Mouse (Mus musculus) MEL (cell line): ENCODE measurements around the gene Slc32a1. TPM values are rescaled to one million over a fixed set of nuclear protein-coding genes. Genes with fewer than 3 reads are reported as not detected.

Experiments
- DNase-seq: peaks from one replicate; pipeline ENCODE4 v3.0.0; 2011; ENCODE audit warnings: low read depth, low spot score
- H3K27ac ChIP-seq: 2 replicates; pipeline ENCODE4 v1.5.1; 2012; ENCODE audit warnings: low read depth, mild to moderate bottlenecking, control low read depth, low read length, moderate library complexity; ENCODE audit not compliant: control insufficient read depth
- H3K27me3 ChIP-seq, 2 experiments: fragments of 150-350 bp in 1 of 2; sonication (generic) in 1 of 2; 2 replicates each; pipeline ENCODE4 v1.6.1; 2012; ENCODE audit warnings: low read length in 2 of 2, mild to moderate bottlenecking in 2 of 2, improper control_type of control experiment in 1 of 2, moderate library complexity in 1 of 2; ENCODE audit not compliant: insufficient read depth in 2 of 2, control insufficient read depth in 1 of 2
- H3K36me3 ChIP-seq, 2 experiments: 2 replicates each; pipeline ENCODE4 v1.6.1; 2012 to 2014; ENCODE audit warnings: low read length in 2 of 2, improper control_type of control experiment in 1 of 2, inconsistent platforms in 1 of 2, mild to moderate bottlenecking in 1 of 2; ENCODE audit not compliant: insufficient read depth in 2 of 2, control insufficient read depth in 1 of 2
- H3K4me1 ChIP-seq, 2 experiments: fragments of 150-350 bp in 1 of 2; sonication (generic) in 1 of 2; 2 replicates each; pipeline ENCODE4 v1.6.1; 2012; ENCODE audit warnings: low read length in 2 of 2, improper control_type of control experiment in 1 of 2, mild to moderate bottlenecking in 1 of 2; ENCODE audit not compliant: insufficient read depth in 2 of 2, control insufficient read depth in 1 of 2
- H3K4me3 ChIP-seq, 2 experiments: fragments of 150-350 bp in 1 of 2; sonication (generic) in 1 of 2; 2 replicates each; pipeline ENCODE4 v1.5.1; 2012; ENCODE audit warnings: low read depth in 2 of 2, low read length in 2 of 2, mild to moderate bottlenecking in 2 of 2, moderate library complexity in 2 of 2, control low read depth in 1 of 2, improper control_type of control experiment in 1 of 2; ENCODE audit not compliant: control insufficient read depth in 1 of 2, insufficient read depth in 1 of 2
- H3K79me2 ChIP-seq: 2 replicates; pipeline ENCODE4 v1.6.1; 2012; ENCODE audit warnings: mild to moderate bottlenecking, low read length, moderate library complexity; ENCODE audit not compliant: control insufficient read depth, poor library complexity, insufficient read depth
- H3K9ac ChIP-seq: 2 replicates; pipeline ENCODE4 v1.6.1; 2012; ENCODE audit warnings: low read depth, mild to moderate bottlenecking, control low read depth, low read length, moderate library complexity; ENCODE audit not compliant: control insufficient read depth, poor library complexity, severe bottlenecking
- H3K9me3 ChIP-seq: fragments of 150-350 bp; sonication (generic); replicated peaks from 2 replicates; pipeline ENCODE4 v1.6.1; 2012; ENCODE audit warnings: mild to moderate bottlenecking, low read length, improper control_type of control experiment, moderate library complexity; ENCODE audit not compliant: insufficient read depth
- BHLHE40 ChIP-seq: IDR thresholded peaks from 2 replicates; pipeline ENCODE4 v1.6.1; 2012; ENCODE audit warnings: low read depth, mild to moderate bottlenecking, inconsistent platforms, low read length, improper control_type of control experiment, borderline replicate concordance
- CHD1 ChIP-seq: IDR thresholded peaks from 2 replicates; pipeline ENCODE4 v1.6.1; 2012; ENCODE audit warnings: low read depth, mild to moderate bottlenecking, inconsistent platforms, low read length, improper control_type of control experiment
- CTCF ChIP-seq, 3 experiments: IDR thresholded peaks in 2 of 3; conservative IDR thresholded peaks in 1 of 3; 2 replicates each; pipeline ENCODE4 v1.5.1; 2011 to 2012; ENCODE audit warnings: low read length in 3 of 3, low read depth in 2 of 3, mild to moderate bottlenecking in 2 of 3, improper control_type of control experiment in 1 of 3, inconsistent platforms in 1 of 3, mixed read lengths in 1 of 3, moderate library complexity in 1 of 3; ENCODE audit not compliant: control insufficient read depth in 1 of 3, insufficient read depth in 1 of 3, poor library complexity in 1 of 3, severe bottlenecking in 1 of 3
- E2F4 ChIP-seq: IDR thresholded peaks from 2 replicates; pipeline ENCODE4 v1.6.1; 2011; ENCODE audit warnings: low read depth, low read length, improper control_type of control experiment, borderline replicate concordance
- ELF1 ChIP-seq: IDR thresholded peaks from 2 replicates; pipeline ENCODE4 v1.6.1; 2014; ENCODE audit warnings: low read depth, mild to moderate bottlenecking, inconsistent platforms, low read length, improper control_type of control experiment, moderate library complexity
- ETS1 ChIP-seq: IDR thresholded peaks from 2 replicates; pipeline ENCODE4 v1.6.1; 2012; ENCODE audit warnings: low read depth, mild to moderate bottlenecking, inconsistent platforms, low read length, improper control_type of control experiment, moderate library complexity
- GATA1 ChIP-seq: IDR thresholded peaks from 2 replicates; pipeline ENCODE4 v1.6.1; 2011; ENCODE audit warnings: low read depth, low read length, improper control_type of control experiment
- MAX ChIP-seq: IDR thresholded peaks from 2 replicates; pipeline ENCODE4 v1.6.1; 2011; ENCODE audit warnings: low read length, improper control_type of control experiment
- MAZ ChIP-seq: IDR thresholded peaks from 2 replicates; pipeline ENCODE4 v1.6.1; 2012; ENCODE audit warnings: low read depth, mild to moderate bottlenecking, inconsistent platforms, low read length, improper control_type of control experiment
- MXI1 ChIP-seq: IDR thresholded peaks from 2 replicates; pipeline ENCODE4 v1.6.1; 2011; ENCODE audit warnings: mild to moderate bottlenecking, low read depth, low read length, improper control_type of control experiment
- NELFE ChIP-seq: IDR thresholded peaks from 2 replicates; pipeline ENCODE4 v1.6.1; 2011; ENCODE audit warnings: low read depth, low read length, improper control_type of control experiment
- NRF1 ChIP-seq: IDR thresholded peaks from 2 replicates; pipeline ENCODE4 v1.6.1; 2014; ENCODE audit warnings: low read depth, mild to moderate bottlenecking, inconsistent platforms, low read length, improper control_type of control experiment, moderate library complexity; ENCODE audit not compliant: poor library complexity, insufficient read depth, severe bottlenecking
- POLR2A ChIP-seq, 2 experiments: IDR thresholded peaks; 2 replicates each; pipeline ENCODE4 v1.6.1; 2011 to 2012; ENCODE audit warnings: low read length in 2 of 2, mild to moderate bottlenecking in 2 of 2, control low read depth in 1 of 2, improper control_type of control experiment in 1 of 2, low read depth in 1 of 2, moderate library complexity in 1 of 2; ENCODE audit not compliant: control insufficient read depth in 1 of 2, insufficient read depth in 1 of 2, poor library complexity in 1 of 2
- POLR2AphosphoS2 ChIP-seq: IDR thresholded peaks from 2 replicates; pipeline ENCODE4 v1.6.1; 2011; ENCODE audit warnings: low read length, improper control_type of control experiment
- POLR2AphosphoS5 ChIP-seq: IDR thresholded peaks from 2 replicates; pipeline ENCODE4 v1.6.1; 2012; ENCODE audit warnings: low read depth, borderline replicate concordance, mild to moderate bottlenecking, inconsistent platforms, low read length, moderate library complexity, mixed read lengths
- RAD21 ChIP-seq: IDR thresholded peaks from 2 replicates; pipeline ENCODE4 v1.6.1; 2011; ENCODE audit warnings: mild to moderate bottlenecking, low read depth, low read length, improper control_type of control experiment
- RCOR1 ChIP-seq: IDR thresholded peaks from 2 replicates; pipeline ENCODE4 v1.6.1; 2012; ENCODE audit warnings: low read depth, mild to moderate bottlenecking, inconsistent platforms, low read length, improper control_type of control experiment
- SMC3 ChIP-seq: IDR thresholded peaks from 2 replicates; pipeline ENCODE4 v1.6.1; 2011; ENCODE audit warnings: low read depth, low read length, improper control_type of control experiment
- TAL1 ChIP-seq: IDR thresholded peaks from 2 replicates; pipeline ENCODE4 v1.6.1; 2012; ENCODE audit warnings: mild to moderate bottlenecking, inconsistent platforms, low read length, moderate library complexity, mixed read lengths
- UBTF ChIP-seq: IDR thresholded peaks from 2 replicates; pipeline ENCODE4 v1.6.1; 2012; ENCODE audit warnings: low read depth, mild to moderate bottlenecking, inconsistent platforms, low read length, improper control_type of control experiment, moderate library complexity, borderline replicate concordance; ENCODE audit not compliant: insufficient read depth
- USF2 ChIP-seq, 2 experiments: IDR thresholded peaks; 2 replicates each; pipeline ENCODE4 v1.6.1; 2011 to 2012; ENCODE audit warnings: improper control_type of control experiment in 2 of 2, low read length in 2 of 2, borderline replicate concordance in 1 of 2, inconsistent platforms in 1 of 2, low read depth in 1 of 2, mild to moderate bottlenecking in 1 of 2; ENCODE audit not compliant: insufficient read depth in 1 of 2
- ZC3H11A ChIP-seq: IDR thresholded peaks from 2 replicates; pipeline ENCODE4 v1.6.1; 2012; ENCODE audit warnings: low read depth, mild to moderate bottlenecking, inconsistent platforms, low read length, improper control_type of control experiment
- polyA plus RNA-seq, 2 experiments: library from polyadenylated mRNA; stranded (reverse) in 1 of 2; unstranded in 1 of 2; fragments of >175 nt in 1 of 2; fragments of >200 nt in 1 of 2; gene quantifications; 2 replicates each; pipeline versions ENCODE4 v1.2.1 to v1.2.4; 2012; ENCODE audit warnings: low replicate concordance in 2 of 2, low read depth in 1 of 2; ENCODE audit not compliant: insufficient read length in 2 of 2, insufficient read depth in 1 of 2, missing spikeins in 1 of 2
- total RNA-seq: library from RNA; depleted of rRNA; stranded (reverse); fragments of 300-350 nt; gene quantifications from 2 replicates; pipeline ENCODE4 v1.2.3, GENCODE M21; 2012

Gene Slc32a1
- total and polyA plus RNA-seq, 3 experiments: not detected

DNA sequence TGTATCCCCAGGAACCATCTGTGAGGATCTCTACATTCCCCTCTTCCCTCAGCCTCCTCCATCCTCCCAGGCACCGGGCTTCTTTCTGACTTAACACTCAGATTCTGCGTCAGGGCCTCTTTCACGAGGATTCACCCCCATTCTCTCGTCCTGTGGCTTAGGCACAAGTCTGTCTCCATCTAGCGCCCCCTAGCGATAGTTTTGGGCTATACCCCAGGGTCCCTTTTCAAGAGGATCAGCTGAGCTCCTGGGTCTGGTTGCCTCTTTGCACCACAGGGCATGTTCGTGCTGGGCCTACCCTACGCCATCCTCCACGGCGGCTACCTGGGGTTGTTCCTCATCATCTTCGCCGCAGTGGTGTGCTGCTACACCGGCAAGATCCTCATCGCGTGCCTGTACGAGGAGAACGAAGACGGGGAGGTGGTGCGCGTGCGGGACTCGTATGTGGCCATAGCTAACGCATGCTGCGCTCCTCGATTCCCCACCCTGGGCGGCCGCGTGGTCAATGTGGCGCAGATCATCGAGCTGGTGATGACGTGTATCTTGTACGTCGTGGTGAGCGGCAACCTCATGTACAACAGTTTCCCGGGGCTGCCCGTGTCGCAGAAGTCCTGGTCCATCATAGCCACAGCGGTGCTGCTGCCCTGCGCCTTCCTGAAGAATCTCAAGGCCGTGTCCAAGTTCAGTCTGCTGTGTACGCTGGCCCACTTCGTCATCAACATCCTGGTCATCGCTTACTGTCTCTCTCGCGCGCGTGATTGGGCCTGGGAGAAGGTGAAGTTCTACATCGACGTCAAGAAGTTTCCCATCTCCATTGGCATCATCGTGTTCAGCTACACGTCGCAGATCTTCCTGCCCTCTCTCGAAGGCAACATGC is 3.2 kb downstream of the Slc32a1 start:
- Histone ChIP-seq H3K79me2 (no peaks in the 10 kb centered on the region), H3K4me1 (no peaks in the 10 kb centered on the region), H3K27me3 (no peaks in the 10 kb centered on the region), H3K27ac (no peak overlapping the region), H3K4me3 (no peak overlapping the region), H3K36me3 (no peaks in the 10 kb centered on the region), H3K9me3 (no peaks in the 10 kb centered on the region), H3K9ac (no peak overlapping the region)
- TF ChIP-seq BHLHE40 (no peak), ZC3H11A (0 out of 2 replicates have a peak, but pooled peaks have one; percentile 35), E2F4 (no peak), GATA1 (no peak), POLR2AphosphoS5 (no peak), MAZ (no peak), CHD1 (no peak), SMC3 (peak; percentile 64), ELF1 (no peak), POLR2AphosphoS2 (no peak), TAL1 (no peak), UBTF (no peak), USF2 (IDR thresholded peaks at IDR 0.05; ENCODE audit: borderline replicate concordance in 1 of 2, insufficient read depth in 1 of 2, low read depth in 1 of 2, low read length in 2 of 2) (no peak), POLR2A (IDR thresholded peaks at IDR 0.05; ENCODE audit: control insufficient read depth in 1 of 2, insufficient read depth in 1 of 2, low read depth in 1 of 2, low read length in 2 of 2, poor library complexity in 1 of 2) (no peak), RCOR1 (no peak), RAD21 (peak; percentile 35), NELFE (no peak), NRF1 (no peak), ETS1 (no peak), MAX (no peak), CTCF (IDR thresholded peaks at IDR 0.05 in 2 of 3, conservative IDR thresholded peaks at IDR 0.05 in 1 of 3; ENCODE audit: control insufficient read depth in 1 of 3, insufficient read depth in 1 of 3, low read depth in 2 of 3, low read length in 3 of 3, poor library complexity in 1 of 3, severe bottlenecking in 1 of 3) (peak; percentile 57 to 67 (median 58)), MXI1 (no peak)
- peak; percentile 42 for DNase-seq
